Mouse (Mus musculus) MEL (cell line): ENCODE results near the gene Tox2. TPM values are rescaled to one million over a fixed set of nuclear protein-coding genes. Genes with fewer than 3 reads are reported as not detected.

ENCODE experiments used
- DNase-seq: peaks from one replicate; pipeline ENCODE4 v3.0.0; 2011; ENCODE audit warnings: low read depth, low spot score
- H3K27ac ChIP-seq: 2 replicates; pipeline ENCODE4 v1.5.1; 2012; ENCODE audit warnings: low read depth, mild to moderate bottlenecking, control low read depth, low read length, moderate library complexity; ENCODE audit not compliant: control insufficient read depth
- H3K27me3 ChIP-seq, 2 experiments: fragments of 150-350 bp in 1 of 2; sonication (generic) in 1 of 2; 2 replicates each; pipeline ENCODE4 v1.6.1; 2012; ENCODE audit warnings: low read length in 2 of 2, mild to moderate bottlenecking in 2 of 2, improper control_type of control experiment in 1 of 2, moderate library complexity in 1 of 2; ENCODE audit not compliant: insufficient read depth in 2 of 2, control insufficient read depth in 1 of 2
- H3K36me3 ChIP-seq, 2 experiments: 2 replicates each; pipeline ENCODE4 v1.6.1; 2012 to 2014; ENCODE audit warnings: low read length in 2 of 2, improper control_type of control experiment in 1 of 2, inconsistent platforms in 1 of 2, mild to moderate bottlenecking in 1 of 2; ENCODE audit not compliant: insufficient read depth in 2 of 2, control insufficient read depth in 1 of 2
- H3K4me1 ChIP-seq, 2 experiments: fragments of 150-350 bp in 1 of 2; sonication (generic) in 1 of 2; 2 replicates each; pipeline ENCODE4 v1.6.1; 2012; ENCODE audit warnings: low read length in 2 of 2, improper control_type of control experiment in 1 of 2, mild to moderate bottlenecking in 1 of 2; ENCODE audit not compliant: insufficient read depth in 2 of 2, control insufficient read depth in 1 of 2
- H3K4me3 ChIP-seq, 2 experiments: fragments of 150-350 bp in 1 of 2; sonication (generic) in 1 of 2; 2 replicates each; pipeline ENCODE4 v1.5.1; 2012; ENCODE audit warnings: low read depth in 2 of 2, low read length in 2 of 2, mild to moderate bottlenecking in 2 of 2, moderate library complexity in 2 of 2, control low read depth in 1 of 2, improper control_type of control experiment in 1 of 2; ENCODE audit not compliant: control insufficient read depth in 1 of 2, insufficient read depth in 1 of 2
- H3K79me2 ChIP-seq: 2 replicates; pipeline ENCODE4 v1.6.1; 2012; ENCODE audit warnings: mild to moderate bottlenecking, low read length, moderate library complexity; ENCODE audit not compliant: control insufficient read depth, poor library complexity, insufficient read depth
- H3K9ac ChIP-seq: 2 replicates; pipeline ENCODE4 v1.6.1; 2012; ENCODE audit warnings: low read depth, mild to moderate bottlenecking, control low read depth, low read length, moderate library complexity; ENCODE audit not compliant: control insufficient read depth, poor library complexity, severe bottlenecking
- H3K9me3 ChIP-seq: fragments of 150-350 bp; sonication (generic); replicated peaks from 2 replicates; pipeline ENCODE4 v1.6.1; 2012; ENCODE audit warnings: mild to moderate bottlenecking, low read length, improper control_type of control experiment, moderate library complexity; ENCODE audit not compliant: insufficient read depth
- EP300 ChIP-seq, 2 experiments: IDR thresholded peaks; 2 replicates each; pipeline ENCODE4 v1.6.1; 2011; ENCODE audit warnings: improper control_type of control experiment in 2 of 2, low read length in 2 of 2, low read depth in 1 of 2, mild to moderate bottlenecking in 1 of 2
- GATA1 ChIP-seq: IDR thresholded peaks from 2 replicates; pipeline ENCODE4 v1.6.1; 2011; ENCODE audit warnings: low read depth, low read length, improper control_type of control experiment
- JUND ChIP-seq: IDR thresholded peaks from 2 replicates; pipeline ENCODE4 v1.6.1; 2011; ENCODE audit warnings: low read depth, mild to moderate bottlenecking, improper control_type of control experiment, low read length
- MAX ChIP-seq: IDR thresholded peaks from 2 replicates; pipeline ENCODE4 v1.6.1; 2011; ENCODE audit warnings: low read length, improper control_type of control experiment
- NELFE ChIP-seq: IDR thresholded peaks from 2 replicates; pipeline ENCODE4 v1.6.1; 2011; ENCODE audit warnings: low read depth, low read length, improper control_type of control experiment
- POLR2A ChIP-seq, 2 experiments: IDR thresholded peaks; 2 replicates each; pipeline ENCODE4 v1.6.1; 2011 to 2012; ENCODE audit warnings: low read length in 2 of 2, mild to moderate bottlenecking in 2 of 2, control low read depth in 1 of 2, improper control_type of control experiment in 1 of 2, low read depth in 1 of 2, moderate library complexity in 1 of 2; ENCODE audit not compliant: control insufficient read depth in 1 of 2, insufficient read depth in 1 of 2, poor library complexity in 1 of 2
- POLR2AphosphoS2 ChIP-seq: IDR thresholded peaks from 2 replicates; pipeline ENCODE4 v1.6.1; 2011; ENCODE audit warnings: low read length, improper control_type of control experiment
- RCOR1 ChIP-seq: IDR thresholded peaks from 2 replicates; pipeline ENCODE4 v1.6.1; 2012; ENCODE audit warnings: low read depth, mild to moderate bottlenecking, inconsistent platforms, low read length, improper control_type of control experiment
- UBTF ChIP-seq: IDR thresholded peaks from 2 replicates; pipeline ENCODE4 v1.6.1; 2012; ENCODE audit warnings: low read depth, mild to moderate bottlenecking, inconsistent platforms, low read length, improper control_type of control experiment, moderate library complexity, borderline replicate concordance; ENCODE audit not compliant: insufficient read depth
- USF2 ChIP-seq, 2 experiments: IDR thresholded peaks; 2 replicates each; pipeline ENCODE4 v1.6.1; 2011 to 2012; ENCODE audit warnings: improper control_type of control experiment in 2 of 2, low read length in 2 of 2, borderline replicate concordance in 1 of 2, inconsistent platforms in 1 of 2, low read depth in 1 of 2, mild to moderate bottlenecking in 1 of 2; ENCODE audit not compliant: insufficient read depth in 1 of 2
- ZC3H11A ChIP-seq: IDR thresholded peaks from 2 replicates; pipeline ENCODE4 v1.6.1; 2012; ENCODE audit warnings: low read depth, mild to moderate bottlenecking, inconsistent platforms, low read length, improper control_type of control experiment
- ZKSCAN1 ChIP-seq: IDR thresholded peaks from 2 replicates; pipeline ENCODE4 v1.6.1; 2012; ENCODE audit warnings: low read depth, mild to moderate bottlenecking, inconsistent platforms, low read length, improper control_type of control experiment, moderate library complexity
- ZNF384 ChIP-seq: IDR thresholded peaks from 2 replicates; pipeline ENCODE4 v1.6.1; 2012; ENCODE audit warnings: low read depth, mild to moderate bottlenecking, inconsistent platforms, low read length, improper control_type of control experiment
- polyA plus RNA-seq, 2 experiments: library from polyadenylated mRNA; stranded (reverse) in 1 of 2; unstranded in 1 of 2; fragments of >175 nt in 1 of 2; fragments of >200 nt in 1 of 2; gene quantifications; 2 replicates each; pipeline versions ENCODE4 v1.2.1 to v1.2.4; 2012; ENCODE audit warnings: low replicate concordance in 2 of 2, low read depth in 1 of 2; ENCODE audit not compliant: insufficient read length in 2 of 2, insufficient read depth in 1 of 2, missing spikeins in 1 of 2
- total RNA-seq: library from RNA; depleted of rRNA; stranded (reverse); fragments of 300-350 nt; gene quantifications from 2 replicates; pipeline ENCODE4 v1.2.3, GENCODE M21; 2012

Tox2 gene
- total and polyA plus RNA-seq, 3 experiments: not detected

DNA sequence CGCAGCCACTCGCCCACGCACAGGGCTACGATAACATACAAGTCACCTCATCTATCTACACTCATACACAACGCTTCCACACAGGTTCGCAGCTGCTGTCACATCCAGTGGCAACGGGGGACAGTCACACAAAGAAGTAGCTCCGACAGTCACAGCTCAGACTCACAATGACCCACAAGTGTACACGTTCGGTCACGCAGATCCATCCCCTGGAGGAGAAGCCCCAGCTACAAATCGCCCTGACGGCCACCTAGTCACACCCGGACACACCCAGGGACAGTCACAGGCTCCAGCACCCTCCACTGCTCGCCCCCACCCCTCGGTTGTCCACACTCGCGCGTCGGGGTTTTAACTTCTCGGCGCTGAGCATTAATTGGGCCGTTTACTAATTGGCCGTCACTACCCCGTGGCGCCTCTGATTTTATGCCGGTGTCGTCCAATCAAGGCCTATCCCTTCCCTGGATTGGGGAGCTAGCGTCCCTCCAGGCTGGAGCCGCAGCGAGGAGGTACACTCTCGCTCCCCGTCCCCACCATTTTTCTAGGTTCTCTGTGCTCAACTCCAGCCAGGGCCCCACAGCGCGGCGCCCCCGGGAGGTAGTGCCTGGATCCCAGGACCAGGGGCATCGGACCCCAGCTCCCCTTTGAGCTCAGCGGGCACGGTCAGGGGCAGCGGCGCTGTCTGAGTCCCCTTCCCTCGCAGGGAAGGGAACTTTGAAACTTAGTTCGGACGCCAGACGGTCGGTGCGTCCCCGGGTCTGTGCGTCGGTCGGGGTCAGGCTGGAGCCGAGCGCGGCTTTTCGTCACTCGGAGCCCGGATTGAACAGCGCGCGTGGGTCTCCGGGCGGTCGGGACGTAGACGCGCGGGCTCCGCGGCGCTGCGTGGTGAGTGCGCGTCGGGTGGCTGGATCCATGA, 966 bp downstream of the Tox2 start:
- H3K9me3 ChIP-seq: no peaks in the 10 kb centered on the region
- no peak overlapping the region for H3K9ac ChIP-seq
- no peaks in the 10 kb centered on the region for H3K27me3 ChIP-seq
- no peak for DNase-seq
- H3K79me2 ChIP-seq: no peaks in the 10 kb centered on the region
- no peak for TF ChIP-seq NELFE
- no peak for TF ChIP-seq RCOR1
- TF ChIP-seq POLR2AphosphoS2: no peak
- TF ChIP-seq GATA1: no peak
- no peak for TF ChIP-seq ZC3H11A
- no peak for TF ChIP-seq UBTF
- no peak for TF ChIP-seq JUND
- TF ChIP-seq ZNF384: no peak
- no peak for TF ChIP-seq EP300 (IDR thresholded peaks at IDR 0.05; ENCODE audit: low read depth in 1 of 2, low read length in 2 of 2)
- no peak for TF ChIP-seq MAX
- no peaks in the 10 kb centered on the region for H3K4me1 ChIP-seq
- H3K27ac ChIP-seq: no peak overlapping the region
- no peaks in the 10 kb centered on the region for H3K36me3 ChIP-seq
- H3K4me3 ChIP-seq: no peak overlapping the region

DNA sequence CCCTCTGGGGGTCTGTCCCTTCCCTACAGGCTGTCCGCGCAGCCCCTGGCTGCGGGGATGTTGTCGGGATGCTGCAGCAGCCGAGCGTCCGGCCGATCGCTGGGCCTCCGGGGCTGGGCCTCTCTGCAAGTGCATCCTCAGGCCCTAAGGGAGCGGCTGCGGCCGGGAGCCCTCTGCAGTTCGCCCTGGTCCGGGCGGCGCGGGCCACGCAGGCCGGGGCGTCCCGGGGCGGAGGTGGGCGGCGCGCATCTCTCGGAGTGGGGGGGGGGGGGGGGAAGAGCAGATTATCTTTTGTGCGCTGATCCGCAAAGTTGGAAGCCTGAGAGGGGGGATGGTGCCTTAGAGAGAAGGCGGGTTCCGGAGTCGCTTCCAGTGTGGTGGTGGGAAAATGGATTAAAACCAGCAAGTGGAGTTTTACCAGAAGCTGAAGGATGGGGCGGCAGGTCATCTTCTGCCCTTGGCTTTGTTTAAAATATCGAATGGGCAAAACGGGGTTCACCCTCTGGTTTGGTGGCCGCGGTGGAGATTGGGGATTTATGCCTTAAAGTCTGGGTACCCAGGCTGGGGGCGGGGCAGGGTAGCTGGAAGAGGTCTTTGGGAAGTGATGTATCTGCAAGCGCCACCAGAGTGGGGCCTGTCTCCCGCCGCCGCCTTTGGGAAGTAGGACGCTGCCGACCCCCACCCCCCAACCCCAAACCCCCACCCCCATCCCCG, 1.8 kb downstream of the Tox2 start:
- DNase-seq: no peak
- H3K36me3 ChIP-seq: no peaks in the 10 kb centered on the region
- H3K79me2 ChIP-seq: no peaks in the 10 kb centered on the region
- H3K4me1 ChIP-seq: no peaks in the 10 kb centered on the region
- no peaks in the 10 kb centered on the region for H3K27me3 ChIP-seq
- H3K27ac ChIP-seq: no peak overlapping the region
- TF ChIP-seq ZKSCAN1: no peak
- H3K4me3 ChIP-seq: no peak overlapping the region
- H3K9me3 ChIP-seq: no peaks in the 10 kb centered on the region
- H3K9ac ChIP-seq: no peak overlapping the region

DNA sequence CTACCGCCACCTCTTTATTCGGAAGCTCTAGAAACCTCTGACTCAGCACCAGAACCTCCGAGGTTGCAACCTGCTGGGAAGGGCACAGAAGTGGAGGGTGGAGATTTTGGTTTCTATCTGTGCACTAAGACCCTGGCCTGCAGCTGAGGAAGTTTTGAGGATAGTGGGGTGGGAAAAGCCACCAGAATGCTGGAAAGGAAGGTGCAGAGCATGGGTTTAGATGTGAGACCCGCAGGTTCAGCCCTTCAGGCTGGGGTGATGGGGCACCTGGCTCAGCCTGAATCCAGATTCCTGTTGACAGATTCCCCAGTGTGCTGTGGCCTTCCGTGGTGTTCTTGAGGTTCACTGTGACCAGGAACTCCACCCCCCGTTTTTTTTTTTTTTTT, 2.3 kb downstream of the Tox2 start:
- Histone ChIP-seq H3K9ac (no peak overlapping the region), H3K79me2 (no peaks in the 10 kb centered on the region), H3K27me3 (no peaks in the 10 kb centered on the region)
- TF ChIP-seq USF2 (IDR thresholded peaks at IDR 0.05; ENCODE audit: borderline replicate concordance in 1 of 2, insufficient read depth in 1 of 2, low read depth in 1 of 2, low read length in 2 of 2) (no peak), POLR2A (IDR thresholded peaks at IDR 0.05; ENCODE audit: control insufficient read depth in 1 of 2, insufficient read depth in 1 of 2, low read depth in 1 of 2, low read length in 2 of 2, poor library complexity in 1 of 2) (no peak)
- TF ChIP-seq, all 39 proteins: peak for 0
- Histone ChIP-seq H3K4me3 (no peak overlapping the region), H3K4me1 (no peaks in the 10 kb centered on the region), H3K9me3 (no peaks in the 10 kb centered on the region), H3K36me3 (no peaks in the 10 kb centered on the region), H3K27ac (no peak overlapping the region)
- no peak for DNase-seq
